Mouse (Mus musculus) erythroblast, embryonic 14.5 days (primary cell): ENCODE results near the gene Cbx3.

Experiments used
- GATA1 ChIP-seq: IDR thresholded peaks from 2 replicates; pipeline ENCODE4 v1.6.1; 2012; ENCODE audit warnings: low read length, inconsistent platforms, mixed read lengths
- TAL1 ChIP-seq: IDR thresholded peaks from 3 replicates; pipeline ENCODE4 v1.6.1; 2012; ENCODE audit warnings: low read length, inconsistent platforms, mixed read lengths

- no peak for TF ChIP-seq GATA1
- TF ChIP-seq TAL1: no peak
These were observed 2.5 kb upstream of the Cbx3 start for GRCm38 (mm10) chr6:51467649-51468048.
